Mouse (Mus musculus): ENCODE results near the gene Limch1.
A peak's percentile ranks its signal among the peaks of the same experiment; 100 is the strongest.

The Limch1 gene

DNA sequence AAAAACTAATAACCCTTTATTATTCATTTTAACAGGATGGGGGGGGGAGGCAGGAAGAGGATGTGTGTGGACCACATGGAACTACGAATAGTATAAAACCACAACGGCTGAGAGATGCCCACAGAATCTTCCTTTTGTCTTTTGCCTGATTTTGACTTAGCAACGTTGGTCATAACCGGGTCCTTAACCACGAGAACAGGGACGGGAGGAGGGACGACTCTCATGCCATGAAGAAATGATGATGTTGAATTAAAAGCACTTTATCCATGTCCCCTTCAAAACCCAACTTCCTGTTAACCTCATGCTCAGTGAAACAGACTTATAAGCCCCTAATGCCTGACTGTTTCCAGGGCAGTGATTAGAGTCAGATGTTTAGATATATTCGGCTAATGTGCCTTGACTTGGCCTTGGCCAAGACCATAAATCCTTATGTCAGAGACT, 41.0 kb downstream of the Limch1 start:
- DNase-seq = no peak

DNA sequence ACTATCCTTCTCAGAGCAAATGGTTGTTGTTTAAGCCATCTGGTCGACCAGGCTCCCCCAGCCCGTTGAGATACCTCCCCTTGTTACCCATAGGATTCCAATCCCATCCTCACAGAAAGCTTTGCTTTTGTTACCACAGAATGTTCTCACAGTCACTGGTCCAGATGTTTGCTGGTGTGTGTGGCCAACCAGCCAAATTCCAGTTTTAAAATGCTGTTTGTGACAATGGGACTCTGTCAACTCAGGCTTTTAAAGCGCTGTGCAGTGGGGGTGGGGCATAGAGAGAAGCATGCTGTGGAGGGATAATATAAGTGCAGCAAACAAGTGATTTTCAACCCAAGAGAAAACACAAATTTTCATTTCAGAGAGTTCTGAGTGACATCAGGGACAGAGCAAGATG, 43.4 kb downstream of the Limch1 start:
- DNase-seq = no peak

DNA sequence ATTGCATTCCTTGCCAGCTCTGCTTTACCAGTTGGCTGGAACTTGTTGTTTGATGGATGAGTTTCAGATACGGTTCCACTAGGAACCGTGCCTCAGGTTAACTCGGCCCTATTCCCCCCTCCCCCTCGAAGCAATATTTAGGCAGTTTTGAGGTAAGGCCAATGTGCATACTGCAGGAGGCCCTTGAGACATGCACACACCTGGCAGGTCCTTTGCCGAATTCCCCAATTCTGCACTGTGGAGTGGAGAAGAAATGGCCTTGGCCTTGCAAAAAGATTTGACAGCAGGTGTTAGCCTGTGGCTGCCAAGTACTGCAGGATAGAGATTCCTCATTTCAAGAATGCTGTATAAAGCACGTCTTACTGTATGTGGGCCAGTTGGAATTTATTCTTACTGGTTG, 45.5 kb downstream of the Limch1 start:
- DNase-seq = no peak

DNA sequence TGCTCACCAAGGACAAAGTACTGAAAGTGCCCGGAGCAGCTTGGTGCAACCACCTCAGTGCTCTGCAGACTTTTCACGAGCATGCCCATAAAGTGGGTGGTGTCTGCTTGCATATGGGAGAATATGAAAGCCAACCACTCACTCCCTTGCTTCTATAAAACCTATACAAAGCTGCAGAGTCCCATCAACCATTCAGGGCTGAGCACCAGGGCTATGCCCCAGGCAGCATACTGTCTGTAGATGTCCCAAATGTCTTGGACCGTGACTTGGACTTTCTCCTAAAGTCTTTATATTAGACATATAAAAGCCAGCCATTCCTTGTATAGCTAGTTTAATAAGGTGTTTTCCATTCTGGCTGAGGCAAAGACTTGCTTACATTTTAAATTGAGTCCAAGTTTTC, 47.6 kb downstream of the Limch1 start:
- no peak for DNase-seq

DNA sequence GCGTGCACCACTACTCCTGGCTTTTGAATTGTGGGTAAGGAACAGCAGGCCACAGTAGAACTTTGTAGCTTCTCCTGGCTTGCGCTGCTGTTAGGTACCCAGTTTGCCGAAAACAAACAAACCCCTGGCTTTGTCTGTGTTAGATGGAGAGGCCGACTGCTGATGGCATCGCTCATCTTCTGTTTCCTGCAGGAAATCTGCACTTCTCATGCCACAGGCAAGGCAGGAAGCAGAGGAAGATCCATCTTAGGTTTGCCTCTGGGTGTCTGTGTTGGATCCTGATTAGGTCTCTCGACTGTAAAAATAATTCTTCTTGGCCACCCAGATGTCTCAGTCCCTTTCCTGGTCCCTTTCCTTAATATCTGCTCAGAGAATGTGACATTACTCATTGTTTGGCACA, 51.7 kb downstream of the Limch1 start:
- DNase-seq = no peak

DNA sequence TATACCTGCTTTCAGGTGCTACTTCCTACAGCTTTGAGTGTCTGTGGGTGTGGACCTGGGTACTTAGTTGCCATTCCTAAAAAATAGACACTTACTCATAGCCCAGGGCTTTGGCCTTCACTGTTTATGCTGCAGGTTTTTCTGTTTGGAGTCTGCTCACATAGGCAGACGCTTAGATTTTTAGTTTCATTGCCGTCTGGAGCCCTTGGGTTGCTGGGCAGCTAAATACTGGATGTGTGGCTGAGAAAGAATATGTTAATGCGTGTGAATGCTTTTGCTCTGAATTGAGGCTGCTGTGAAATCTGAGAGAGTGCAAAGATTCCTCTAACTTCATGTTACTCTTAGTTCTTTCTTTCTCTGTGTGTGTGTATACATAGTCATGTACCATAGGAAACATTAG, 52.5 kb downstream of the Limch1 start:
- no peak for DNase-seq

DNA sequence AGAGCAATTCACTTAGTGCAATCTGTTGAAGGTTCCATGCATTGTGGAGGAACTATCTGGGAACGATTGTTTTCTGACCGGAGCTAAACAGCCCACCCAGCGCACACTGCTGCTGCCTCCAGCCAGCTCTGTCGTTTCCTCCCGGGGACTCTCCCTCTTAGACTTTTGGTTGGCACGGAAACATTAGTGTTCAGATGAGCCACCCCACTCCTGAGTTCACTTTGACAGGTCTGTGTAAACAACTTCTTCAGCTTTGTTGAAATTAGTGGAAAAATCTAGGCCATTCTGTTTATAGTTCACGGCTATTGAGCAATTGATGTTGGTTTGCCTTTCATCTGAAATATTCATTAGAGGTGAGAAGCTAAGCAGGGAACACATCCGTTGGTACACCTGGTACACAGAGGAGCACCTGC, 53.0 kb downstream of the Limch1 start:
- DNase-seq = no peak

DNA sequence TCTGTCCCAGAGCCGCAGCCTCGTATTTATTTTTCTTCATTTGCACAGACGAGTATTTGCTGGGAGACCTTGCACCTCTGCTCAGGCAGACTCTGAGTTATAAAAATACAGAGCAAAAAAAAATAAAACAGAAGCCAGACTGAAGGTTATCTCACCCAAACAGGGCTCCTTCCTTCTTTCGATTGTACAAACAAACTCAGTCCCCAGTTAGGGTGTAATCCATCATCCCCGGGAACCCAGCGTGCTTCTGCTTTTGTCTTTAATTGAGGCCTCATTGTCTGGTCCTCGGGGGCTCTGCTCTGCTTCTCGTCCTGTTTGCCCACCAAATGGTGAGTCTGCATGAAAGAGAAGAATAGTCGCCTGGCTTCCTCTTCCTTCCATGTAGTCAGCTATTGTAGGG, 54.6 kb downstream of the Limch1 start:
- DNase-seq = no peak

DNA sequence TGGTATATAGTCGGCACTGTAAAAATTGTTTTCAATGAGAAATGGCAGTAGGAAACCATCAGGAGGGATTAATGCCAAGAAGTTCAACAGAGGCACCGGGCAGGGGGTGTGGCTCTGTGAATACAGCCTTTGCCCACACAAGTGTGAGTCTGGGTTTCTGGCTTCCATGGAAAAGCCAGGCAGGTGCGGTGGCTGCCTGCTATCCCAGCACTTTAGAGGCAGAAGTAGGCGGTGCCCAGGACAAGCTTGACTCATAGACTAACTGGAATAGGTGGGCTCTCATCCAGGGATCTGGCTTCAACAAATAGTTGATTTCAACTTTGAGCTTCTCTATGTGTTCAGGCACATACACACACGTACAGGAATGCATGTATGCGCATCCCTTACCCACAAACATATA, 55.4 kb downstream of the Limch1 start:
- DNase-seq = no peak

DNA sequence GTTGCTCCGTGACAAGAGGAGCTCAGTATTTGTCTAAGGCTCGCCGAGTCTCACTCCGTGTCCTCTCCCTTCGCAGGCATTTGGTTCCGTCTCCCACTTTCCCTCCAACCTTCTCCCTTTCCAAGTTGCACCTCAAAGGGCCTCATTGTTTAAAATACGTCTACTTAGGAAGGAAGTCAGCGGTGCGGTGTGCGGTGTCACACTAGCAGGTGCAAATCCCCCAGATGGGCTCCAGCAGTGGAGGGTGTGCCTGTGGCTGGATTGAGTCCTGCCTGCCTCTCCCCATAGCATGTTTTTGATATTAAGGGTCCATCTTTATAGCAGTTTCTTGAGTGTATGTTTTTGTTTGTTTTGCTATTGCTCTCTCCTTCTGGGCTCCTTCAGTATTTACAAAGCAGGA, 56.6 kb downstream of the Limch1 start:
- peak; percentile 39 for DNase-seq

DNA sequence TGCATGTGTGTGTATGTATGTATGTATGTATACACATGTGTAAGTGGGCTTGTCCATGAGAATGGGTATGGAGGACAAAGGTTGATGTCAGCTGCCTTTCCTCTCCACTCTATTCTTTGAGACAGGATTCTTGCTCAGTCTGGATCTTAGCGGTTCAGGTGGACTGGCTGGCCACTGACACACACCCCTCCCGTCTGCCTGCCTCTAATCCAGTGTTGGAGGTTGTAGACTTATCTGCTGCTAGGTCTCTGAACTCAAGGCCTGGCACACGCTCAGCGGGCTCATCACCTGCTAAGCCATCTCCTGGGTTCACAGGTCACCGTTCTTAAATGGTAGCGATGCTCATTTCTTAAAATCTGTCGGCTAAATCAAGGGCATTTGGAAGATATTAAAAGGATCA, 60.7 kb downstream of the Limch1 start:
- DNase-seq = no peak

DNA sequence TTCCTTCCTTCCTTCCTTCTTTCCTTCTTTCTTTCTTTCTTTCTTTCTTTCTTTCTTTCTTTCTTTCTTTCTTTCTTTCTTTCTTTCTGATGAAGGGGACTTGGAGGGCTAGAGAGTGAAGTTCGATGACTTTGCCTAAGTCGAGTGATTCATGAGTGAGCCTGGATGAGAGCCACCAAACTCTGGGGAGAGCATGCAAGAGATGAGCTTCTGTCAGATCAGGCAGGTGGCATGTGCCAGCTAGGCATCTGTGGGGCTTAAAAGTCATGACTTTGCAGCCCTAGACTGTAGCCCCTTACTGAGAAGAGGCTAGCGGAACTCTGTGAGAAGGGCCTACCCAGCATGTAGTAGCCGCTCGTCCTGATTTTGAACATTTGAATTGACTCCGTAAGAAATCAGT, 62.1 kb downstream of the Limch1 start:
- DNase-seq = no peak

DNA sequence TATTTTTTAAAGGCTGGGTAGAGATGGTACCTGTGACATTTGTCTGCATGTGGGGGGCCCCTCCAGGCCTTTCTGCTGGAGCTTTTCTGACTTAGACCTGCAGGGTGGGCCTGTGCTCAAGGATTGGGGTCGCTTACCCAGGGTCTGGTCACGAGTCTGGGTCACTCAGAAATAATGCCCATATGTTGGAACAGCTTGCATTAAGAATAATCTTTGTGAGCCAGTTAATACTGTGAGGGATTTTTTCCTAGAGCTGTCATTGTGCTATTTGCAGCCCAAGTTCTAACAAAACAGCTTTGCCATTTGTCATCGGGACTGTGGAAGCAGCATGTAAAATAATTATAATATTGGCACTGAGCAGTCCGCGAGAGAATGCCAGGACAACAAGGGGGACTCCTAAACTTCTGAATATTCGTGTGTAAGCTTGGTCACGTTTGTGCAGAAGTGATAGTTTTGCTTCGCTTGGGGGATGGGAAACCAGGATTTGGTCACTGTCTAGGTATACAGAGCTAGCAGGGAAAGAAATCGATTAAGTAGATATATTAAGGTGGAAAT, 63.5 kb downstream of the Limch1 start:
- no peak for DNase-seq

DNA sequence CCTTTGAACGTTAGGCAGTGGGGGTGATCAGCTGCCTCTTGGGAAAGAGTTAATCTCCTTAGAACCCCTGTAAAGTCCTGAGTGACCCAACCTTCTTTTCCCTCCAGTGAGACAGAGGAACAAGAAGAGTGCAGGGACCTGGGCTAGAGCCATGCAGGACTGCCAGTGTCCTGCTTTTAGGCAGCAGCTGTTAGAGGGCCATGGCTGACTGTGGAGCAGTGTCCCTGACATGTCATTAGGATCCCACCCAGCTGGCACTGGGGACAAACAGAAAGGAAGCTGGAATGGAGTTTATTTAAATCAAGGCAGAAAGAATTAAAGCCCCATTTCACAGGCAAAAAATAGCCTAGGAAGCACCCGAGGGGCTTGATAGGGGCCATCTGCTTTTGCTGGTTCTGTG, 64.8 kb downstream of the Limch1 start:
- no peak for DNase-seq

DNA sequence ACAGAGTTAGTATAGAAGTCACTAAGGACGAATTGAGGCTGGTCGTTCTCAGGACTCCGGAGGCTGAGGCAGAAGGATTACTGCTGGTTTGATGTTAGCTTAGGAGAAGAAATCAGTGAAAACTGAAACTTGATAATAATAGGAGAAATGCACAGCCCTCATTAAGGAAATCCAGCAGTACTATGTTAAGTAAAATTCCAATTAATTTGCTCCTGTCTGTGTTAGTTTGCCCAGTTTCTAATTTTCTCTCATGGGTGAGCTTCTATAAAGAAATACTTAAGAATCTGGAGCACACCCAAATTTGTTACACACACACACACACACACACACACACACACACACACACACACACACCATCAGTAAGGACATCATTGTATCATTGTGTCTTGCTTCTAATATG, 69.0 kb downstream of the Limch1 start:
- DNase-seq = no peak

DNA sequence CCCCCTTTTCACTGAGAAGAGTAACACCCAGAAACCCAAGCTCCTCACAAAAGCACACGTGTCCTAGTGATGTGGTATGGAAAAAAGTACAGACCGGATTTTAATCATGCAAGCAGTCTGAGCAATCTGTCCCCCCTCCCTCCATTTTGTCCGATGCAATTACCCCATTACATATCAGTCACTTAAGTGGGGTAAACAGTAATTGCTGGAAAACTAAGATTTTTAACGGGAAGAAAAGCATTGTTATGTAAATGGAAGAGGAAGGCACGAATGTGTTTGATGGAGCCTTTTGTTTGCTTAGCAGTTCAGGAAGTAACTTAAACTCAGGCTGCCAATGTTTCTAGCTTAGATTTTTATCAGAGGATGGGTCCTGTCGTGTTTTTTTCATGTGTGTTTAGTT, 70.2 kb downstream of the Limch1 start:
- no peak for DNase-seq

DNA sequence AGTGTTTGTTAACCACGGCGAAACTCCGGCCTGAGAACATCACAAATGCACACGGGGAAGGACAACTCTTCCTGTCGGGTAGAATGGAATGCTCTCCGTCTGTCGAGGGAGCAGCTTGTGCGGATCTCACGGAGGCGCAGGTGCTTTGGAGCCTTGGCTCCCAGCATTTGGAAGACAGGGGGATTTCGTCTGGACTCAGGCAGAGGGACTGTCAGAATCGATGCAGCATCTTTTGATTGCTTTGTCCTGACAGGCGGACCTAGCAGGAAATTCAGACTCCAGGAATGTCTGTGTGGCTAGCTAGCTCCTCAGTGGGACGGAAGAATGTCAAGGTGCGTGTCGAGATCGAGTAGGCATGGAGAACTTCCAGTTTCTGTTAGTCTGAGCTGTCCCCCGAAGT, 71.1 kb downstream of the Limch1 start:
- DNase-seq = no peak

DNA sequence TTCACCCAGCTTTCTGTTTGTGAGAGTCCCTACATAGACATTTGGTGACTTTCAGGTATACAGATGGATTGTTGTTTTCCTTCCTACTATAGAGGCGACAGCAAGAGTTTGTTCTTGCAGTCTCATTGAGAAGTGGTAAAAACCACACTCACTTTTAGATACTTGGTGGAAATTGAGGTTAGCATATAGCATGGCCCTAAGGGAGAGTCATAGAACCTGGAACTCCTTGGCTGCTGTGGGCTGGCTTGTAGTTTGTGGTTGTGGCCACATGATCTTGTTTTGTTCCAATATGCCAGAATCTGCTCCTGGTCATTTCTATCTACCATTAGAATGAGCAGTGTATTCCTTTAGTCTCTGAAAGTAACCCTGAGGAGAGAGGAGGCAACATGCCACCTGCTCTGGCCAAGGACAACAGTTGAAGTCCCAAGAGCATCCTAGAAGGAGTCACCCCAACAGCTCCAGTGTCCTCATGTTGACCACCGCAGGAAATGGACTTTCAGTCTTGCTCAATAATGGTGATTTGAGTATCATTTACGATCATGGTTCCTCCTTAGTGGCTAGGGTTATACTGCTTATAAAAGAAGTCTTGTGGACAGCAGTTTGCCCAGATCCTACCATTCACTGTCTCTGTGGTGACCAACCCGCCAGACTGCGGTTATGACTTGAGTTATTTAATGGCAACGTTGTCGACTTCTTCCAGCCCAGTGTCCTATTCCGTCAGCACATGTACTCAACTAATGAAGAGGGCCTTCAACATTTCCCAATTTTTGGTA, 71.7 kb downstream of the Limch1 start:
- DNase-seq = no peak

DNA sequence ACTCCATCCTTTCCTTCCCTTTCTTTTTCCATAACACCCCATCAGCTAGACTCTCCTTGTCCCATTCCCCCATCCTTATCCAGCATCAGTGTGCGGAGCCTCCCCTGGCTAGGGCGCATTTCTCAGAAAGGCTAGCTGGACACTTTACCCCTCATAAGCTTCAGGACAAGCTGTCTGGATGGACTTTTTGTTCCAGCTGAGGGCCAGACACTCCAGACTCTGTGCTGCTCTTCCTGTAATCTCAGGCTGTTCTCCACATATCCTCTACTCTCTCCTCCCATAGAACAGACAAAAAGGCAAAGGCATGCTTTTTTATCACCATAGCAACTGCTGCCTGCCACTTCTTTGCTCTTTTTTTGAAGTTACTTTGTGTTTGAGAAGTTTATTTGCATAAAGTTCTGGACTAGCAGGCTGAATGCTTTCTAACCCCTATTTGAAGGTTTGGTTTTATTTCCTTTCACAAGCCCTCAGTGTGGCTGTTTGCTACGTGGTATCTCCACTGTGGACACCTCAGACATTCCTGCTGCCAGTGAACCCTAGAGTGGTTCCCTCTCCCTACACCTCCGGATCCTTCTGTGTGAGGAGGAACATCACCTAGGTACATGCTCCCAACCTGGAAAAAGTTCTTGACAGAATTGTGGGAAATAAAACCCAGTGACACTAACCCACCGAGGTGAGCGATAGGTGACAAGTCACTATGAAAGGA, 77.0 kb downstream of the Limch1 start:
- no peak for DNase-seq

DNA sequence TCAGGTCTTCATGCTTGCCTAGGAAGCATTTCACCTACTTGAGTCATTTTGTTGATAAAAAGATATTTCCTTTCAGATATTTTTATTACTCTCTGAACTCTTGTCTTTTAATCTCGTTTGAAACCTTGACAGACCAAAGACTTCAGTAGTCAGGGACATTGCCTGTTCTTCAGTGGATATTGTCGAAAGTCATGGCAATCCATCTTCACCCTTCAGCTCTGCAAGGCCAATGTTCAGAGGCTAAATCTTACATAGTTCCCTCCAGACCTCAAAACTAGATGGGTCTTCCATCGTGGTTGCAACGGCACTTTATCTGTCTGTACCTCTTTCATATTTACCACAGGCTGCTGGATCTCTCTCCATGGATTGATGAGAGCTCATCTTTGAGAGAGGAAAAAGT, 80.0 kb downstream of the Limch1 start:
- DNase-seq = no peak

DNA sequence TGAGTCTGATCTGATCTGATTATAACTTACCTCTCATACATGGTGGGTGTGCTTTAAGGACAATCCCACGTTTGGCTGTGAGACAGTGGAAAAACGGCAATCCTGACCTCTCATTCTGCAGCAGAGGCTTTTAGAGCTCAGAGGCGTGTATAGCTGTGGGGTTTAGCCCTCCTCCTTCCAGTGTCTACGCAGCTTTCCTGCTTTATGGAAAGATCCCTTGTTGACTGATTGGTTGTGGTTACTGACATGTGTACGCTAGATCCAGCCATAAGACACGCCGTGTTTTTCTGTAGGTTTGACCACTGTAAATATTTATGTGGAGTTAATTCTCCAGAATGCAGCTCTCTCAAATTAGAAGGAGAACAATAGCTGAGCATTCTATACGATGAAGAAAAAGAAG, 81.2 kb downstream of the Limch1 start:
- no peak for DNase-seq

DNA sequence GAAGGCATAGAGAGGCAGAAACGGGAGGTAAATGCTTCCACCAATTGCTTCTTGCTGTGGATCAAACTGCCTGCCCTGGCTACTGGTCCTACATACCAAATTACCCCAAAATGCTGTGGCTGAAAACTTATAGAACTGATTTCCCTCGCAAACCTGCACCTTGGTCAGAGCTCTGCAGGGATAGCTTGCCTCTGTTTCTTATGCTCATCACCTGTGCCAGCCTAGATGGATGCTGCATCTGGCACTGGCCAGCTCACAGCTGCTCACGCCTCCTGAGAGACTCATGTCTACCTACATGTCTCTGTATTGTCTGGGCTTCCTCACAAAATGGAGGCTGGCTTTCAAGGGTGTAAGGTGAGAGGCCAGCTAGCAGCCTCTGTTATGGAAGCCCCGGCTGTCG, 83.9 kb downstream of the Limch1 start:
- no peak for DNase-seq

DNA sequence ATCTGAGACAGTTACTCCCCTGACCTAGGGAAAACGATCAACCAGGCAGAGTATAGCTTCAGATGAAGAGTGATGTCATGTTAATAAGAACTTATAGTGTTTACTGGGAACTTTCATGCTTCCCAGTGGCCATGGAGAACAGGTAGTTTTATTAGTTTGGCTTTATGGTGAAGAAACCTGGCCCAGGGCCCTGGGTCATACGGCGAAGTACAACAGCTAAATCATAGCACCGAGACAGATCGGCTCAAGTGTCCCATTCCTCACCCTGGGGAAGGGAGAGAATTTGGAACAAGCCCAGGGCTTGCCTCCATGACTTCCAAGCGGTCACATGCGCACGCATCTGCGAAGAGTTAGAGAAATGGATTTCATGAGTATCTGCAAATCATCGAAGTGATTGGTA, 84.6 kb downstream of the Limch1 start:
- DNase-seq = no peak

DNA sequence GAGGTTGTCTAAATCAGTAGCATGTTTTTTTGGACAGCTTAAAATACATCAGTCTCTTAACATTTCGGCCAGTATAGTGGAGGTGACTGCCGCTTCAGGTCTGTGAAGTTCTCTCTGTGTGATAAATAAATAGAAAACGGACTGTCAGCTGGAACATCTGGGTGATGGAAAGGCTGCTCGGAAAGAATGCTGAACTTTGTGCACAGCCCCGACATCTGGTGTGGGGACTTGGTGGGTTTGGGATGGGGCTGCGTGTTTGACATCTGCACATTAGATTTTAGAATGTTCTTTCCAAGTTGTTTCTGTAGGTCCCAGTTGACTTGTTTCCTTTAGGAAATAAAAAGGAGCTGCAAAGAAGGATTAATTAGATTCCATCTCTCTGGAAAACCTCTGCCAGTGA, 89.1 kb downstream of the Limch1 start:
- no peak for DNase-seq

DNA sequence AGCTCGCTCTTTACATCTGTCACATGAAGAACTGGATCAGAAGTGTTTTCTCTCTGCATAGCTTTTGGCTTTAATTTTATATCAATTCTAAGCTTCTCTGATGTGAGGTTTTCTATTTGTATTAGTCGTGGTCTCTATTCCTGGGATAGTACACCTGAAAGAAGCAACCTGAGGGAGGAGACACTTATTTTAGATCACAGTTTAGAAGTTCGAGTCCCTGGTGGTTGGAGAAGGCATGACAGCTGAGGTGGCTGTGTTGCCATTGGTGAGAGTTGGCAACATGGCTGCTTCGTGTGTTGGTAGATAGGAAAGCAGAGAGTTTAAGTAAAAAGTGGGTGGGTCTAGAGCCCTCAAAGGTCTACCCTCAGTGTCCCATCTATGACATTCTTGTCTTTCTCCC, 91.3 kb downstream of the Limch1 start:
- no peak for DNase-seq

Measured in thymus, postnatal 4 days (tissue).